Mouse (Mus musculus): ENCODE data around the gene Aldh1a1.
"Not testable (repeated sequence)": the region's sequence is repeated elsewhere in the genome, so short reads cannot be mapped to it uniquely, and the experiment has no call there.

The Aldh1a1 gene

DNA sequence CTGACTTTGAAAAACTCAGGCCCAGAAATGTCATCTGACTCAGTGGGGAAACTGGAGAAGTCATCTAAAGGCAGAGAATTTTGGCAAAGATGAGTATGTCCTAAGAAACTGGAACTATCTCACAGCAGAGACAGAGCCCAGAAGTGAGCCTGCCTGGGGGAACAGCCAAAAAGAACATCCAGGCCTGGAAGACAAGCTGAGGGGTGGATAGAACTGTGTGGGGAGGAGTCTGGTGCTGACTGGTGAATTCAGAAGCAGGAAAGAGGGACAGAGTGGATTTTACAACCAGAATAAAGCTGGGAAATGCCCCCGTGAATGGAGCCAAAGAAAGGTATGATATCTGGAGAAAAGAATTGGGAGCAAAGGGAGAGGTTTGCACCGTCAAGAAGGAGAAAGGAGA lies at the start of gene Aldh1a1:
Gene Aldh1a1 (plus strand): TSS at position 225 of the 400 bp plus-strand sequence.
- DNase-seq (ENCODE audit: low read depth, low spot score) = no peak

DNA sequence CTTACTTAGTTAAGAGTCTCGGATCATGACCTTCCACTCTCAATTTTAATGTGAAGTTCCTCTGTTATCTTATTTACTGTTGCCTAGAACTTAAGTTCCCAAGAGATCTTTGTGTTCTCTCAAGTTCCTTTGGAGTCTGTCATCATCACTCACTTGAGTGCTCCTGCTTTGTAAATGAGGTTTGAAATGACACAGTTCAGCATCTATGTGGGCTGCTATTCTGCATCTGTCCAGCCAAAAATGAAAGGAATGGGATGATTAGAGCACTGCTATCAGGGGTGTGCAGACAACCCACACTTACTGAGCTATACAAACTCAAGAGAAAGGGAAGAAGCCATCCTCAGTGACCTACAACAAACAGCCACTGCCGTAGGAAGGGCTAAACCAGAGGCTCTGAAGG lies 44.7 kb upstream of the Aldh1a1 start:
- no peak for DNase-seq (ENCODE audit: low read depth, low spot score)

DNA sequence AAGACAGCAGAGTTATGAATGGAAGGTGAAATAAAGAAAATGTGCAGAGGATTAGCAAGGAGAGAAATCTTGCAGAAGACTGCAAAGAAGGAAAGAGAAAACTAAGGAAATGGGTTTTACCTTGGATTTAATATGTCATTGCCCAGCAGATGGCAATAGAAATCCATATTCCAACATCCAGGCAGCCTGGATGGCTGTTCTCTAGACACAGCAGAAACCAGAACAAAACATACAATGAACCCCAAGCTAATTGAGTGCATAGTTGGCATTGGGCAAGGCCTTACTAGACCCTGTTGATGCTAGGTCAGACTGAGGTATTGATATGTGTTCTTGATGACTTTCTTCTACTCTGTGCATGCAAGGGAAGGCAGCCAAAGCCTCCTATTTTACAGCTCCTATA lies 43.0 kb upstream of the Aldh1a1 start:
- DNase-seq (ENCODE audit: low read depth, low spot score) = no peak

DNA sequence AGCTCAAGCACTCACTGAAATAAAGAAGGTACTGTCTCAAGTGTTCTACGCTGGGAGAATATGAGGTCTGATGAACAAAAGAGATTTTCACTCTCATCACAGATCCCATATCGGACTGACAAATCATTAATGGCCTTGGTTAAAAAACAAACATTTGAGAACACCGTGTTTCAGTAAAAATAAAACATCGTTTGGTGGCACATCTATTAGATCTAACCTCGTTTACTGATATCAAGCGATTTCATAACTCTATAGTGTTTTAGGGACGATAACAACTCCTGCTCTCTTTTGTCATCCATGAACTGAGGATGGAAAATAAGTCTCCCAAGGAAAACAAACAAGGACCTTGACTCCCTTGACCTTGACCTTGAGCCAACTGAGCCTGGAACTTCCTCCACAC lies 41.5 kb upstream of the Aldh1a1 start:
- DNase-seq (ENCODE audit: low read depth, low spot score) = no peak

DNA sequence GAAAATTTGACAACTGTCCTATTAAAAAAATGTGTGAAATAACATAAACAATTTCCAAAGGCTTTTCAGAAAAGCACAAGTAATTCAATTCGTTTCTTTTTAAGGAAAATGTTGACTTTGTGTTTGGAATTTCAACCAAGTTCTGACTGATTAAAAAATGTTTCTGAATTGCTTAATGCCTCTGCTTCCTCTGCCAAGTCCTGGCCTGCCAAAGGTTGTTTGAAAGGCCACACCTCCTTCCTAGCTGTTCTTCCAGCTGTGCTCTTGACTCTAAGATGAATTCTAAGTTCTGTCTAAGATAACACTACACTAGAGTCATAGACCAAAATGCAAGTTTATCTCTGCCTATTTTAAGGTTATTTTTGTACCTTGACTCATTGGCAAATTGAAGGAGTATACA lies 8.0 kb upstream of the Aldh1a1 start:
- no peak for DNase-seq (ENCODE audit: low read depth, low spot score)

DNA sequence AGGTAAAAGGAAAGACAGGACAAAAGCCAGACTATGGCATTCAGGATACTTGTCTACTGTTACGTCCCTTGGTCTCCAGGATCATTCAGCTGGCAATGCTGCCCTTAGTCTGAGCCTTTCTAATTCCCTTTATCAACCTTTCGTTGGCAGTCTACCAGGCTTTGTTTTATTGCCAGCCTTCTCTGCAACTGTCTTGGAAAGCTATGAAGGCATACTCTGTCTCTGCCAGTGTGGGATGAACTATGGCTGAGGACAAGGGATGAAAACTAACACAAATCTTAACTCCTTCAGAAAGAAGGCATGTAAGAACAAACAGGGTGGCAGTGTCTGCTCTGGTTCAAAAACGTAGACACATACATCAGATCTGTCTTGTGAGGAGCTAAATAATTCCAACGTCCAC lies 565 bp upstream of the Aldh1a1 start:
- DNase-seq (ENCODE audit: low read depth, low spot score) = no peak

DNA sequence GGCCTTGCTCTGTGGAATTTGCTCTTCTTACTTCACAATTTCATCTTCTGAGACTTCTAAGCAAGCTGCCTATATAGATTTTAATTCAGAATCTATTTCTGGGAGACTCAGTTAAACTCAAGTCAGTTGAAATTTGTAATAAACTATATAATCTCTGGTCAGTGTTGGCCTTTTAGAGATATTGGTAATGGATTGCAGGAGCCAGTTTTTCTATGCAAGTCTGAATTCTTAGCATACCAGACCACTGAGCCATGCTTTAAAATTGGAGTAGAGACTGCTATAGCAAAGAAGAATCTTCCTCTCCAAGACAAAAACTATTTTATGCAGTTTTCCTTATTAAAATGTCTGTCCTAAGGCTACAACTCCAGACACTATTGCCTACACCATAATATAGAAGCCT lies 4.0 kb downstream of the Aldh1a1 start:
- no peak for DNase-seq (ENCODE audit: low read depth, low spot score)

DNA sequence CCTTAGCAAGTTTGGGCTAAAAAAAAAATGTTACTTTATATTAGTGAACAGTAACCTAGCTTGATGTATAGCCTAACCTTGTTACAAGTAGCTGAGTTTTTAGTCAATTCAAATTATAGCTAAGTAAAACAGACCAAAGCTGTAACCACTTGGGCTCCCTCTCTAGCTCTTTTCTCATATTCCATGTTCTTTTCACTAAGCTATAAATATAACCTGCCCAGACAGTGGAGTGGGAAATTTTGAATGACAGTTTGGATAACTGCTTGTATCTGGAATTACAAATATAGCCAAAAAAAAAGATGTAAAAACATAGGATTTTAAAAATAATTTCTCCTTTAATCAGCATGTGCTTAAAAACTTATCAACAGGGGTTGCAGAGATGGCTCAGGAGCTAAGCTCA lies 12.8 kb downstream of the Aldh1a1 start:
- DNase-seq (ENCODE audit: low read depth, low spot score) = no peak

DNA sequence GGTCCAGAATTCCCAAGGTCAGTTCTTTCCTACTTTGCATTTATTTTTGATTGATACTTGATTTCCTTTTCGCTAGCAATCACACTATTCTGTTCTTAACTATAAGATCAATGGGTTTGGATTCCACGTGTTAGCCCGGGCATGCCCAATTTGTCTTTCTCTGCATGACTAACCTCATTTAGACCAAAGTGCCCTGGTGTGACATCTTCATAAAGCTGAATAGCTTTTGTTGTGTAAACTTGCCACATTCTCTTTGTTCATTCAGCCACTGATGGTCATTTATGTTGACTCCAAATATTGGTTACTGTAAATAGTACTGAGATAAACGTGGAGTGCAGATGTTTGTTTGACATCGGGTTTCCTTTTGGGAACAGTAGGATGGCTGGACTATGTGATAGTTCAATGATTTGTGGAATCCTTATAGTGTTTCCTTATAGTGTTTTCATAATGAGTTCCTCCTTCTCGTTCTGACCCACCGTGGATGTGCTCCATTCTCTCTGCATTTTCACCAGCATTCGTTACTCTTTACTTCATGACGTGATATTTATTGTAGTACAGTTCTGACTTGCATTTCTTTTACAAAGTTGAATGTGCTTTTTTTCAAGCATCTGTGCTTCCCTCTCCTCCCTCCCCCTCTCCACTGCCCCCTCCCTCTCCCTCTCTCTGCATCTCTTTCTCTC lies 14.6 kb downstream of the Aldh1a1 start:
- DNase-seq (ENCODE audit: low read depth, low spot score) = no peak

DNA sequence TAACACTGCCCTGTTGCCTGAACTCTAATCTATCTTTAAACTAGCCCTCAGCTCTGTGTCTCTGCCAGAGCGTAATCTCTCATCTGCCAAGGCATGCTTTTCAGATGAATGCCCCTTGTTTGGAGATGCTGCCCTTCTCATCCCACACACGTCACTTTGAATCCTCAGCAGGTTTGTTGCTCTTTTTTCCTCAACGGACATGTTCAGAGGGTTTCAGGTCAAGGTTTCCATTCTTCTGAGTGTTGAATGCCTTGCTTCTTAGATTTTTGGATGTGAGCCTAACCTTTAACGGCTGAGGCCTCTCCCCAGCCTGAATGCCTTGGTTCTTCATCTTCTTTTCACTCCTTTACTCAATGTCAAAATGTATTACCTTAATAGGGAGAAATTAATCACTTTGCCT lies 16.1 kb downstream of the Aldh1a1 start:
- DNase-seq (ENCODE audit: low read depth, low spot score) = no peak

DNA sequence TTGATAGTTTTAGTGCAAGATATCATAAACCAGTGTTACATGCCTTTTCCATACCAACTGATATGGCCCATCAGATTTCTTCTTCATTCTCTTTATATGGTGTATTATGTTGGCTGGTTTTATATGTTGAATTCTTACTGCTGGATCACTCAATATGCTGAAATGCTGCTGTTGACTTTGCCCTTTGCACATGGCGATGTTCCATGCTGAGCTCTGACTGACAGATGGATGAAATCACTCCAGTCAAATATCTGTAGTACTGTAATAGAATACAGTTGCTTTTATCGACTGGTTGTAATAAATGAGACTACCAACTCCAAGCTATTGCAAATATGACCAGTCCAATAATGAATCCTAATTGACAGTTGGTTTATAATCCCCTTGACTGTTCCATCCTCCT lies 19.5 kb downstream of the Aldh1a1 start:
- no peak for DNase-seq (ENCODE audit: low read depth, low spot score)

DNA sequence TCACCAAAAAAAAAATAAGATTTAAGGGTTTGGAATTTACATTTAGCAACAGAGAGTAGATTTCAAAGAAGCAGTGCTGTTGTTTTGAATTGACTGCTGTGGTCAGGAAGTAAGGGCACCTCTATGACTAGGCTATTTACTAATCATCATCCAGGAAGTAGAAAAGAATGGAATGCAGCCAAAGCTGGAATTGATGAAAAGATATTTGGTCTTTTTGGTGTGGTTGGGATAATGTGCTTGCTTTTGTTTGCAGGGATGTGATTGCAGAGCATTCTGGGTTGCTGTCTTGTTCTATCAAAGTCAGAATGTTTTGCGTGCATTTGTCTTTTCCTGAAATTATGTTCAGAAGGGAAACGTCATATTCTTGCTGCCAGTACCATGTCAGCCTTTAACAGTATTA lies 20.7 kb downstream of the Aldh1a1 start:
- DNase-seq (ENCODE audit: low read depth, low spot score) = no peak

DNA sequence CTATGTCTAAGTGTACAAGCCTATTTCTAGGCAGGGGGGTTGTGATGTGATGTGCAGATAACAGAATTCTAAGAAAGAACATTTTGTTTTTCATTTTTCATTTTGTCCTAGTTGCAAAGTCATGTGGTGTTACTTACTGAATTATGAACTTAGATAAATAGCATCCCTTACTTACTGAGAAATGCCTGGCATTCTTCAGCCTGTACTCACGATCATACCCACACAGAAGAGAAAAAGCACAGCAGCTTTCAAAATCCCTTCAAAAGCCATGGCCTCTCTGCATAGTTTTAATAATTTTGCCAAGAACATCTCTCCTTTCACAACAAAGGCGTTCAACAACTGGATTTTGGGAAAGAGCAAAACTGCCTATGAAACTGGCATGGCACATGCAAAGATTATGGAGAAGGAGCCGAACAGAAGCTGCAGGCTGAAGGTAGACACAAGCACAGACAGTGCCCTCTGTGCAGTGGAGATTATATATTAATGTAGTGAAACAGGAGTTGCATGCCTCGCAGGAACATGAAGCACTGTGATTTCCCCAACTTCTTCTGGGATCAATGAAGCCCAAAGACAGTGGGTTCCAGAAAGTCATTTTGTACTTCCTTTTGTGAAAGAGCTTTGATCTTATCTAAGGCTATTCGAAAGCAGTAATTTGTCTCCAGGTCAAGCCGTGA lies 21.3 kb downstream of the Aldh1a1 start:
- DNase-seq (ENCODE audit: low read depth, low spot score) = no peak

DNA sequence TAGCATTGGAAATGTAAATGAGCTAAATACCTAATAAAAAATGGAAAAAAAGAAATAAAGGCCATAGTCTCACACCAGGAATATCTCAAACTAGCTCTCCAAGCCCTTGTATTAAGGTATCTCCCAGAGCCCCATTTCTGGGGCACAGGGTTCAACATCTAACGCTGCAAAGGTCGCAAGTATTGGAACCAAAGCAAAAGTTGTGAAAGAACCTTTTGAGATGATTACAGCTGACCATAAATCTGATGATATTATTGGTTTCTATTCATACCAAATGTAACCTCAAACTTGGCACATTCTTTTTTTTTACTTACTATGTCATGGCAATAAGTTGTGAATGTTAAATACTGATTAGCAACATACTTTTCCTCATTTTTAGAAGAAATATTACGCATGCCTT lies 24.0 kb downstream of the Aldh1a1 start:
- DNase-seq (ENCODE audit: low read depth, low spot score) = no peak

DNA sequence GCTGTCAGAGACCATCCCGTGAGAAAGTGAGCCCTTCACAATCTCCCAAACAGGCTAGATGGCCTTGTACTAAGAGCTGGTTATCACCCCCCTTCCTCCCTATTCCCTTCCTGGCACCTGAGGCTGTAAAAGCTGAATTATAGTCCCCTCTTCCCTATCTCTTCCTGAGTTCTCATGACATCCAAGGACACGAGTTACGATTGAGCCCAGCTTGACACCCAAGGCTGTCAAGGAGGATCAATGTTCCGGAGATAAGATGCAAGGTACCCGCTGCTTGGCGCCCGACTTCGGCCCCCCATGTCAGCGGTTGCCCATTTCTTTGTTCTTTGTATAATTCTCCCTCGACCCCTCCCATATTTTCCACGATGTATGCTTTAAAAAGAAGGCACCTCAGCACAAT lies 36.6 kb downstream of the Aldh1a1 start:
- DNase-seq (ENCODE audit: low read depth, low spot score) = not testable (repeated sequence)

DNA sequence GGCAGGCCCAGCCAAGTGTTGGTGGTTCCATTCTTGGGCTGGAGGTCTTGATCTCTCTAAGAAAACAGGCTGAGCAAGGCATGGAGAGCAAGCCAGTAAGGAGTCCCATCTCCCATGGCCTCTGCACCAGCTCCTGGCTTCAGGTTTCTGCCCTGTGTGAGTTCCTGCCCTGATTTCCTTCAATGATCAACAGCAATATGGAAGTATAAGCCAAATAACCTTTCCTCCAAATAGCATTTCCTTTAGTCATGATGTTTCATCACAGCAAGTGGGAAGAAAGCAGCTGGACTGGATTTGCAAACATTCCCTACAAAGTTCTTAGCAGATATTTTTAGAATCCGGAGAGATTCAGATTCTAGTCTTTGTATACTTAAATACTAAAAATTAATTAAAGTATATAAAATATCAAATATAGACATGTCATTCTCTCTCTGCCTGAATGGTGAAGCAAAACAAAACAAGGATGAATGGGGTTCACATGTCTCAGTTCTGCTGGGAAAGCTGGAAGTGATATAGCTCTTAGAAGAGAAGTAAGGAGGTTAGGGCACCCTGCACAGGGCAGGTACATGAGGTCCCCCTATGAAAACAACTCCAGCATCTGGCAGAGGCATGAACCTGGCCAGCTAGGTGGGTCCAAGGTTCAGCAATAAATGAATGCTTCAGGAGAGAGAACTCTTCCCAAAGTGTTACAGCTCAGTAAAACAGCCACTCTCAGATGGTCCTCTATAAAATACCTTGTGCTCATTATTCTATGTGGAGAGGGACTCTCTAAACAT lies 37.6 kb downstream of the Aldh1a1 start:
- DNase-seq (ENCODE audit: low read depth, low spot score) = no peak

DNA sequence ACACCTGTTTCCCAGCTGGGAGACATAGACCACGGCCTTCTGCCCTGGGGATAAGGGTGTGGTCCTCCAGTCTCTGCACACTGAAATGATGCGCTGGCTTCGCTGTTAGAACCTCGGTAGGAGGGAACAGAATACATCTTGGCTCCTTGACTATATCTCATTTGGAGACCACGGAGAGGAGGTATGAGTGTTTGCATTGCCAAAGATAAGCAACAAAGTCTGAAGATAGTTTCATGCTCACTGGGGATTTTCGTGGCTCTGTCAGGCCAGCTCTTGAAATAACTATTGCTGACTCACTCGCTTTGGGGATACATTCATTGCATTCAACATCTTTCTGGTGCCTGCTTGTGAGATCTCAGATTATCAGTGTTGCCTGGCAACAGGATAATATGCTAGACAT lies 44.0 kb downstream of the Aldh1a1 start:
- no peak for DNase-seq (ENCODE audit: low read depth, low spot score)

DNA sequence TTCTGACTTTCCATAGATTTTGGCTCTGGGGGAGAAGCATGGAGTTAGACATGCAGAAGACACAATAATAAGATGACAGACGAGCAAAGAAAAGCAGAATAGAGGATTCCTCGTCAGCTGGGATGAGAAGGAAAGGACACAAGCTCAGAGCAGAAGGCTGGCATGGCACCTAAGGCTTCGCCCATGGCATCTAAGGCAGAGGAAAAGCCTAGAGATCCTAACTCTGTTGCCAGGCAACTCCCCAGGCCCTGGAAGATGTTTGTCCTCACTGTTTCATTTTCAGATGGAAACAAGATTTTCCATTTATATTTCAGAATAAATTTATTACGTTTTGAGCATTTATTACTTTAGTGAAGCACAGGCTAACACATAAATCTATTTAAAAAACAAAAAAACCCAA lies 48.5 kb downstream of the Aldh1a1 start:
- DNase-seq (ENCODE audit: low read depth, low spot score) = no peak

DNA sequence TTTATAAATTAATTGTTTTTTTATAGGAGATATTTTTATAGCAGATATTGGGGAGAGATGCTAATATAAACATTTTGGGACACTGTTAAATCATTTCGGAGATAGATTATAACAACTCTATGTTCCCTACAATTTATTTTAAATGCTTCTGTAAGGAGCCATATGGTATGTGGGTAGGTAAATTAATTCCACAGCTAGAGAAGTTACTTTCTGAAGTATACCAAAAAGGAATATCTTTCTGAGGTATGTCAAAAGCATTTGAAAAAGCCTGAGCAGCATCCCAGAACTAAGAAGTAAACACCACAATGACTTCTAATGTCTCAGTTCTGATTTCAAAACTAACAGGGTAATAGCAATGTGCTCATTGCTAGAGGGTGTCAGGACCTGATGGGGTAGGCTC lies 49.4 kb downstream of the Aldh1a1 start:
- DNase-seq (ENCODE audit: low read depth, low spot score) = no peak

DNA sequence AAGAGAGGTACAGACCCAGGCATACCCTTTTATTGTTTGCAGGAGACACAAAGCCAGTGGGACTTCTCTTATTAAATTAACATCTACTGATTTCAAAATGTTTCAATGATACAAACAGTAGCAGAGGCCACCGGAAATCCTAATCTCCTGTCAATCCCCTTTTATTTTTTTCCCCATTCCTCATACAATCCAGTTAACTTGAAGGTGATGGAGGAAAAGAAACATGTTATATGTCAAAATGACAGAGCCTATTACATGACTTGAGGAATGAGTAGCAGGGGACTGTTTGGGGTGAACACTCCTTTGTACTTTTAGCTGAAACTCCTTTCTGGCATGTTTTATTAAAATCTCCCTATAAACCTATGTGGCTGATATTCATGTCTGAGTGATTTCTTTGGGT lies 51.3 kb downstream of the Aldh1a1 start:
- no peak for DNase-seq (ENCODE audit: low read depth, low spot score)

DNA sequence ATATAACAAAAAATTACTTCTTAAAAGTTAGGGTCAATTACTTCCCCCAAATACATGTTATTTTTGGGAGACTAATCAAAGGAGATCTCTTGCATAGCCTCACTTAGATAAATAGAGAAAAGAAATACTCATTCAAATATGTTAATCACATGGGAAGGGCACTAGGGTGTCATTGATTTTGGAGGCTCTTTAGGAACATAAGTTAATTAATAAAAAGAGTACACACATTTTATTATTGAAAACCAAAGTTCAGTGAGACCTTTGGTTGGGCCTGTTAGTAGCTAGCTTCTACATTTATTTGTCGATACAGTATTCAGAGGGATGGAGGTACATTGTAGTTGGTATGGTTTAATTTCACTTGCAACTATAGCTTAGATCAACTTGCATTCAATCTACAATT lies 52.4 kb downstream of the Aldh1a1 start:
- DNase-seq (ENCODE audit: low read depth, low spot score) = no peak

DNA sequence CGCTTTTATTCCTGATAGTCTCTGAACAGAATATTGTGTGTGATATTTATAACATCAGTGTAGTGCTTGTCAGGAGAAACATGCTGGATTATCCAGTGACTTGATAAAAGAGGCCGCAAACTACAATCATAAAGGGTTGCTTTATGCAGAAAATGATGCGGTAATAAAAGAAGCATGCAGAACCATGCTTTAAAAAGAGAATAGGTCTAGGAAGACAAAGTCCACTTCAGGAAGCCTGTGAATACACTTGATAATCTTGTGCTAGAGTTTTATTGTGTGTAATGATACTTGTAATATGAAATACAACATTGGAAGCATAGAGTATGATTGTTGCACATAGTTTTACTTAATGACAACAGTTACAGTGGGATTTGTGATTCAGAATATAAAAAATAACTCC lies 54.5 kb downstream of the Aldh1a1 start:
- no peak for DNase-seq (ENCODE audit: low read depth, low spot score)

DNA sequence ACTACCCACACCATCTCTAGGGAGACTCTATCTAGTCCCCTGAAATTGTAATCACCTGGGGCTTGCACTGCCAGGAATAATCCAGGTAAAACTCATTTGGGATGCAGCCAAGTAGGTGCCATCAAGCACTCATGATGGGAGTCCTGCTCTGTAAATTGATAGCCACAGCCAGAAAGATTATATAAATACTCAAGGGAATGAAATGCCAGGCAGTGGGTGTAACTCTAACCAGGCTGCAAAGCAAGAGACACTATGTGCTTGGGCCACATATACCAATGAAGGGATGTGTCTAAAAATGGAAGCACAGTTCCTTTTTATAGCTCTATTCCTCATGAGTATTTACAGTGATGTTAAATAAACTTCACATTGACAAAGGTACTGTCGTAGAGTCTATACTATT lies 56.9 kb downstream of the Aldh1a1 start:
- no peak for DNase-seq (ENCODE audit: low read depth, low spot score)

Measured in c-Kit-negative CD71-positive TER-119-positive erythroid progenitor cells, embryonic 14.5 days (primary cell).